Mouse (Mus musculus) splenic B cell, adult 2 months (primary cell): ENCODE measurements at regions not wholly inside any gene's neighbourhood (a gene's known extent, or its start where the extent isn't known, plus 50 kb on each side); places are given as distances from the start of the nearest gene placed in this dataset.

ENCODE experiments used
- DNase-seq: peaks from one replicate; pipeline ENCODE4 v3.0.0-alpha.2; 2011; ENCODE audit warnings: low read depth, low spot score
- H3K27me3 ChIP-seq: 2 replicates; pipeline ENCODE4 v1.6.1; 2012; ENCODE audit warnings: mild to moderate bottlenecking, low read length, moderate library complexity, mixed read lengths; ENCODE audit not compliant: control insufficient read depth, poor library complexity, insufficient read depth, severe bottlenecking
- H3K36me3 ChIP-seq: 2 replicates; pipeline ENCODE4 v1.6.1; 2012; ENCODE audit warnings: mild to moderate bottlenecking, low read length, moderate library complexity, mixed read lengths; ENCODE audit not compliant: control insufficient read depth, poor library complexity, insufficient read depth, severe bottlenecking

DNA sequence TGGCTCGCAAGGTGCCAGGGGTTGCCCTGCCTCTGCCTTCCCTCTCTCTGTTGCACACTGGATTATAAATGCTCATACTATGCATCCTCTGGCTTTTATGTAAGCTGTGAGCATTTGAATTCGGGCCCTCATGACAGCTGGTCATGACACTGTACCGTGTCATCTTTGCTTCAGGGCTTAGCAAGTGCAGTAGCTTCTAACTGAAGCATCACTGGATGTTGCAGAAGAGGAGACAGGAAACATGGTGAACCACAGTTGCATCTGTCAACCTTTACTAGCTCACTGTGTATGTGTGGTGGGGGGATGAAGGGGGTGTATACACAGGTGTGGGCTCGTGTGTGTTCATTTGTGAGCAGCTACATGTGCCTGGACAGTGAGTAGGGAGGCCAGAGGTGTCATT is 216.1 kb upstream of the Stt3b start:
- DNase-seq: no peak
- H3K27me3 ChIP-seq: no peaks in the 10 kb centered on the region
- H3K36me3 ChIP-seq: no peaks in the 10 kb centered on the region

GRCm38 (mm10) chr9:115526981-115527380 is 216.8 kb upstream of the Stt3b start:
- no peak for DNase-seq
- Histone ChIP-seq H3K27me3 (no peaks in the 10 kb centered on the region), H3K36me3 (no peaks in the 10 kb centered on the region)

DNA sequence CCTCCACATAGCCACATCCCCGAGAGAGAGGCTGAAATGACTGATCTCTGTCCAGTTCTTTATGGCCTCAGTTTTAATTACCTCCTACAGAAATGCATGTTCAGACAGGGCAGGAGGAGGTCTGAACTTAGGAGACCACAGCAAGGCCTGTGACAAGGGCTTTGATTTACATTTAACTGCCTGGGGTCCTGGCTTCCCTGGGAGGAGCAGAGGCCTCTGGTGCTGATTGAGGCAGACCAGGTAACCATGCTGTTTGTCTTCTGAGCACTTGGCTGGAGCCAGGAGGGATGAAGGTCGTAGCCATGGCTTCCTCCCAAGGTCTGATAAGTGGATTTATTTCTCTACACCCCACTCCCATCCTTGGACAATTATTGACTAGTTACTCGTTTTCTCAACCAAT is 224.0 kb upstream of the Stt3b start:
- Histone ChIP-seq H3K27me3 (no peaks in the 10 kb centered on the region; the same call in 1 of the 2 replicates), H3K36me3 (no peaks in the 10 kb centered on the region)
- DNase-seq: no peak

GRCm38 (mm10) chr9:115543665-115544064 is 233.4 kb upstream of the Stt3b start:
- no peaks in the 10 kb centered on the region for H3K27me3 ChIP-seq
- no peak for DNase-seq
- no peaks in the 10 kb centered on the region for H3K36me3 ChIP-seq

DNA sequence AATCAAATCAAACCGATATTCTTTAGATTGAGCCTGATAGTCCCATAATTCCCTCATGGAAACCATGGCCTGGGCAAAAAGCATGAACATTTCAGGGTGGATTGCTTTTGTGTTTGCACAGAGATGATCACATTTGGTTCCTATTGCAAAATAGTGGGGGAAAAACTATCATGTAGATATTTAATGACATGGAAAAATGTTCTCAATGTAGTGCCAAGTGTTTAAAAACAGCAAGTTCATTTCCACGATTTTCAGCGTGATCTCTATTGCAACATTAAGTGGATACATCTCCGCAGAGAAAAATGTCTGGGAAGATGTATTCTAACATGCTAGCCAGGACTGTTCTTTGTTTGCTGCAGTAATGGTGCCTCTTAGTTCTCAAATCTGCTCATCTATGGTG is 235.0 kb upstream of the Stt3b start:
- DNase-seq: no peak
- no peaks in the 10 kb centered on the region for H3K36me3 ChIP-seq
- no peaks in the 10 kb centered on the region for H3K27me3 ChIP-seq

- no peak for DNase-seq
- H3K36me3 ChIP-seq: no peaks in the 10 kb centered on the region
- H3K27me3 ChIP-seq: no peaks in the 10 kb centered on the region
Measured at GRCm38 (mm10) chr9:115545792-115546191, 235.6 kb upstream of the Stt3b start.

- DNase-seq: peak; percentile 36
- Histone ChIP-seq H3K27me3 (no peaks in the 10 kb centered on the region), H3K36me3 (no peaks in the 10 kb centered on the region)
Measured at GRCm38 (mm10) chr9:115547625-115548325, 237.6 kb upstream of the Stt3b start.

DNA sequence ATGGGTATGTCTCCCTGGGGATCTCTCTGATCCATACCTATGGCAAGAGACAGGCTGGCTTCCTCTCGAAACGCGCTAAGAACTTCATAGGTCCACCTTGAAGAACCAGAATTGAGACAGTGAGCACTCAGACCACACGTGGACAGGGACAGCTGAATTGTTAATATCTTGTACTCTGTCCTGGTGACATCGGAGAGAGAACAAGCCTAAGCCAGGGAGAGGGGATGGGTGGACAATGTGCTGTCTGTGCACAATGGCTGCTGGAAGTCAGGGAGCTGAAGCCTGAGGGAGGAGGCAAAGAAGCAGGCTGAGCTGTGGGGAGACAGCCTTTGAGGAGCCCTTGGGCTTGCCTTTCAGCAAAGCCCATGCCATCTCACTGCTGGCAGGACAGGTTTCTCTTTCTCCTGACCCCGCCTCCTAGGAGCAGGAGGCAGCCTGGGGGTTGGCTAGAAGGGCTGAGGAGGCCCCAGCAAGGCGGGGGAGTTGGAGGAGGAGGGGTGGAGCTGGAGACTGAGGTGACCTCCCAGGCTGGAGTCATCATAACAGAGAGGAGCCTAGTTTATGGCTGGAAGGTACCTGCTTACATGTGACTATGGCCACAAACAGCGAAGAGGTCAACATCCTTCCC is 238.6 kb upstream of the Stt3b start:
- no peak for DNase-seq
- H3K36me3 ChIP-seq: no peaks in the 10 kb centered on the region
- H3K27me3 ChIP-seq: no peaks in the 10 kb centered on the region

GRCm38 (mm10) chr9:115551080-115551479 is 240.9 kb upstream of the Stt3b start:
- H3K27me3 ChIP-seq: no peaks in the 10 kb centered on the region
- no peak for DNase-seq
- no peaks in the 10 kb centered on the region for H3K36me3 ChIP-seq

GRCm38 (mm10) chr9:115551501-115551900 is 241.3 kb upstream of the Stt3b start:
- DNase-seq: no peak
- Histone ChIP-seq H3K27me3 (no peaks in the 10 kb centered on the region), H3K36me3 (no peaks in the 10 kb centered on the region)

DNA sequence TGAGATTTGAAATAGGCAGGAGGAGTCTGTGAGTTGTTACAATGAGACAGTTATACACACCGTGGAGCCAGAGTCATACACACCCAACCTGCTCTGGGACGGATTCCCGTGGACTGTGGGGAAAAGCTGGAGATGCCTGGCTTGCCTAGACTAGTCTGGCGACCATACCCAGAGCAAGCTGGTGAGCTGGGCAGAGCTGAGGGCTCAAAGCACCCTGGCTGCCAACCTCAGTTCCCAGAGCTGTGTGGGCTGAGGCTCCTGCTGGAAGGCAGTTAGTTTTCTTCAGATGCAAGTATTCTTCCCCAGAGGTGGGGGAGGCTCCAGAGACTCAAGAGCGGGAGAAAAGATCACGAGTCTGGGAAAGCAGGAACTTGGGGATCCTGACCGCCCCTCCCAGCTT is 247.9 kb upstream of the Stt3b start:
- DNase-seq: no peak
- Histone ChIP-seq H3K27me3 (no peaks in the 10 kb centered on the region), H3K36me3 (no peaks in the 10 kb centered on the region)

GRCm38 (mm10) chr9:115559521-115559920 is 249.3 kb upstream of the Stt3b start:
- no peaks in the 10 kb centered on the region for H3K27me3 ChIP-seq
- DNase-seq: no peak
- H3K36me3 ChIP-seq: no peaks in the 10 kb centered on the region

GRCm38 (mm10) chr9:115561207-115561606 is 251.0 kb upstream of the Stt3b start:
- no peak for DNase-seq
- no peaks in the 10 kb centered on the region for H3K27me3 ChIP-seq
- no peaks in the 10 kb centered on the region for H3K36me3 ChIP-seq

GRCm38 (mm10) chr9:115562783-115563182 is 252.6 kb upstream of the Stt3b start:
- no peaks in the 10 kb centered on the region for H3K27me3 ChIP-seq
- no peaks in the 10 kb centered on the region for H3K36me3 ChIP-seq
- DNase-seq: no peak

DNA sequence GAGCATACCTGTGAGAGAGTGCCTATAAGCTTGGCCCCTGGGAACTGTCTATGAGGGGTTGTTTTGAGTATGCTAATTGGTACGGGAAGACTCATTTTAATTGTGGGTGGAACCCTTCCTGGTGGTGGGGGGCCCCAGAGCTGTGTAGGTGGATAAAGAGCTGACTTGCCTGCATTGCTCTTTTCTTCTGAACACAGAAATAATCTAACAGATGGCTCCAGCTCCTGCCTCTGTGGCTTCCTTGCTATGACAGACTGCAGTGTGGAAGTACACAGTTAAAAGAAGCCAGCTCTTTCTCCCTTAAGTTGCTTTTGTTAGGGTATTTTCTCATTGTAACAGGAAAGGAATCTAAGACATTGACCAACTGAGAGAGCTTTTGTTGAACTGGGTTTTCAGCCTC is 254.1 kb upstream of the Stt3b start:
- Histone ChIP-seq H3K36me3 (no peaks in the 10 kb centered on the region), H3K27me3 (no peaks in the 10 kb centered on the region)
- DNase-seq: no peak
